ENCODE assay signal across 23 mouse cellular contexts in genomic region chr16:12521711-12522476, GRCm38 (mm10).
DNase-seq lines count a peak whose midpoint lies in the region; ATAC-seq and TF ChIP-seq lines count a peak whose summit lies in the region.
"Had no signal": no experiment of that assay in that cellular context is flagged by ENCODE, and none has a peak within 500 bp of the region (broad histone marks: within the 10 kb centered on the region; RNA-seq: fewer than 3 reads in every experiment).

No protein-coding gene starts in this region.

- H3K4me1 ChIP-seq in kidney, embryonic 15.5 days = 0 out of 2 replicates have a peak, but pooled peaks cover 4% of the 10 kb centered on the region
- no peaks in the 10 kb centered on the region for H3K4me1 ChIP-seq in midbrain, postnatal 0 days (ENCODE audit: insufficient read depth, low read length)
- peaks cover 5% of the 10 kb centered on the region; the same call in 1 of the 2 replicates for H3K4me1 ChIP-seq in midbrain, embryonic 10.5 days
- H3K4me1 ChIP-seq in forebrain, embryonic 10.5 days = no peaks in the 10 kb centered on the region
- H3K4me1 ChIP-seq: embryonic facial prominence, embryonic 12.5 days; hindbrain, embryonic 12.5 days; intestine, embryonic 15.5 days; limb, embryonic 12.5 days had no signal

- no peak for TF ChIP-seq CTCF in midbrain, postnatal 0 days (IDR thresholded peaks at IDR 0.05)

- peak; percentile 40 to 55 for DNase-seq in cerebellum, postnatal 14 days
- DNase-seq in cerebellum, adult 11-12 months = no peak
- no peak for DNase-seq in kidney, adult 18-20 months
- peak; percentile 64 for DNase-seq in midbrain, postnatal 0 days (ENCODE audit: low spot score)
- DNase-seq in midbrain, embryonic 10.5 days (ENCODE audit: low spot score) = no peak
- DNase-seq in mesoderm, embryonic 11.5 days (ENCODE audit: low read depth, low spot score) = peak; percentile 23
- DNase-seq in forebrain, embryonic 10.5 days (ENCODE audit: extremely low spot score, low spot score) = no peak
- DNase-seq: adrenal gland, postnatal 25 days; B cell, adult 2 months; forebrain, postnatal 0 days; gastrocnemius, postnatal 36 days; heart, postnatal 10 days; kidney, postnatal 25 days; right cerebral cortex, postnatal 14 days; thymus, postnatal 36 days had no signal

- H3K27me3 ChIP-seq in kidney, embryonic 15.5 days = no peaks in the 10 kb centered on the region
- no peaks in the 10 kb centered on the region for H3K27me3 ChIP-seq in midbrain, postnatal 0 days (ENCODE audit: insufficient read depth, low read length)
- H3K27me3 ChIP-seq in midbrain, embryonic 10.5 days (ENCODE audit: low read depth, poor library complexity, severe bottlenecking) = no peaks in the 10 kb centered on the region
- no peaks in the 10 kb centered on the region for H3K27me3 ChIP-seq in forebrain, embryonic 10.5 days (ENCODE audit: poor library complexity, severe bottlenecking)
- H3K27me3 ChIP-seq: embryonic facial prominence, embryonic 12.5 days; hindbrain, embryonic 12.5 days; intestine, embryonic 15.5 days; limb, embryonic 12.5 days; midbrain, embryonic 13.5 days had no signal

- WGBS in kidney, embryonic 15.5 days = 51% methylated on average over 3 of the region's 3 CpGs
- 84% methylated on average over 3 of the region's 3 CpGs for WGBS in midbrain, postnatal 0 days
- WGBS in midbrain, embryonic 10.5 days = 90% methylated on average over 3 of the region's 3 CpGs
- 94% methylated on average over 3 of the region's 3 CpGs for whole genome bisulfite sequencing in forebrain, embryonic 10.5 days

- H3K9ac ChIP-seq in kidney, embryonic 15.5 days = no peak overlapping the region
- H3K9ac ChIP-seq in midbrain, postnatal 0 days (replicated peaks; ENCODE audit: low read length, poor library complexity, severe bottlenecking) = no peak overlapping the region
- H3K9ac ChIP-seq: embryonic facial prominence, embryonic 12.5 days; forebrain, postnatal 0 days; hindbrain, embryonic 12.5 days; intestine, embryonic 15.5 days; limb, embryonic 12.5 days; liver, embryonic 14.5 days; midbrain, embryonic 13.5 days had no signal

- H3K4me2 ChIP-seq in kidney, embryonic 15.5 days = no peak overlapping the region
- no peak overlapping the region for H3K4me2 ChIP-seq in midbrain, postnatal 0 days (ENCODE audit: low read depth, low read length, poor library complexity, severe bottlenecking)
- H3K4me2 ChIP-seq: embryonic facial prominence, embryonic 12.5 days; heart, embryonic 11.5 days; hindbrain, embryonic 12.5 days; intestine, embryonic 15.5 days; limb, embryonic 12.5 days; midbrain, embryonic 13.5 days had no signal

- H3K27ac ChIP-seq in kidney, embryonic 15.5 days = no peak overlapping the region
- no peak overlapping the region for H3K27ac ChIP-seq in midbrain, postnatal 0 days (ENCODE audit: low read depth, low read length)
- H3K27ac ChIP-seq in midbrain, embryonic 10.5 days (replicated peaks) = no peak overlapping the region
- H3K27ac ChIP-seq in forebrain, embryonic 10.5 days = no peak overlapping the region
- H3K27ac ChIP-seq: embryonic facial prominence, embryonic 12.5 days; hindbrain, embryonic 12.5 days; intestine, embryonic 15.5 days; limb, embryonic 12.5 days; liver, embryonic 14.5 days; midbrain, embryonic 13.5 days had no signal

- 0 out of 2 replicates have a peak, but pooled peaks have one; percentile 25 for ATAC-seq in kidney, embryonic 15.5 days (replicated peaks; ENCODE audit: low FRiP score)
- no peak for ATAC-seq in midbrain, postnatal 0 days (ENCODE audit: low FRiP score)
- ATAC-seq: forebrain, postnatal 0 days; intestine, embryonic 15.5 days; midbrain, embryonic 13.5 days had no signal

- H3K9me3 ChIP-seq in kidney, embryonic 15.5 days (replicated peaks) = no peaks in the 10 kb centered on the region
- H3K9me3 ChIP-seq in midbrain, postnatal 0 days (ENCODE audit: low read length) = no peaks in the 10 kb centered on the region
- H3K9me3 ChIP-seq in midbrain, embryonic 10.5 days (replicated peaks) = no peaks in the 10 kb centered on the region
- H3K9me3 ChIP-seq in forebrain, embryonic 10.5 days = no peaks in the 10 kb centered on the region
- H3K9me3 ChIP-seq: embryonic facial prominence, embryonic 12.5 days; hindbrain, embryonic 12.5 days; intestine, embryonic 15.5 days; limb, embryonic 12.5 days; midbrain, embryonic 13.5 days had no signal

- H3K36me3 ChIP-seq in kidney, embryonic 15.5 days = no peaks in the 10 kb centered on the region
- no peaks in the 10 kb centered on the region for H3K36me3 ChIP-seq in midbrain, postnatal 0 days (ENCODE audit: insufficient read depth, low read length)
- no peaks in the 10 kb centered on the region for H3K36me3 ChIP-seq in midbrain, embryonic 10.5 days
- no peaks in the 10 kb centered on the region for H3K36me3 ChIP-seq in forebrain, embryonic 10.5 days (replicated peaks)
- H3K36me3 ChIP-seq: embryonic facial prominence, embryonic 12.5 days; hindbrain, embryonic 12.5 days; intestine, embryonic 15.5 days; limb, embryonic 12.5 days; midbrain, embryonic 13.5 days had no signal

- H3K4me3 ChIP-seq in kidney, embryonic 15.5 days (replicated peaks) = no peak overlapping the region
- no peak overlapping the region for H3K4me3 ChIP-seq in midbrain, postnatal 0 days (ENCODE audit: low read depth, low read length)
- no peak overlapping the region for H3K4me3 ChIP-seq in midbrain, embryonic 10.5 days
- no peak overlapping the region for H3K4me3 ChIP-seq in forebrain, embryonic 10.5 days
- H3K4me3 ChIP-seq: embryonic facial prominence, embryonic 12.5 days; hindbrain, embryonic 12.5 days; intestine, embryonic 15.5 days; limb, embryonic 12.5 days; midbrain, embryonic 13.5 days had no signal

Comparison
In these comparisons a context has a peak if more than half of its experiments do, and no peak if none do; other contexts are left out.
1. DNase-seq: peak in cerebellum, postnatal 14 days (2 of 2), midbrain, postnatal 0 days (single experiment) and mesoderm, embryonic 11.5 days (single experiment); none in cerebellum, adult 11-12 months (single experiment), kidney, adult 18-20 months (single experiment), midbrain, embryonic 10.5 days (single experiment) and forebrain, embryonic 10.5 days (single experiment).